Mouse (Mus musculus) heart, postnatal 25 days (tissue): ENCODE measurements at regions not wholly inside any gene's neighbourhood (a gene's known extent, or its start where the extent isn't known, plus 50 kb on each side); places are given as distances from the start of the nearest gene placed in this dataset.

Source experiments
- DNase-seq: peaks from one replicate; pipeline ENCODE4 v3.0.0; 2022; ENCODE audit warnings: low spot score
- intact Hi-C: fragments of 180-260 bp; cut with DNase I; formaldehyde crosslinking; loops from one replicate; pipeline ENCODE4 v1.15.1; 2025

GRCm38 (mm10) chr19:28134806-28135205 is 123.8 kb upstream of the Rfx3 start:
- intact Hi-C loops = no loop called here
- no peak for DNase-seq

GRCm38 (mm10) chr19:28111263-28112180 is 100.6 kb upstream of the Rfx3 start:
- DNase-seq = no peak
- intact Hi-C loops = loop anchor here (5.0 kb wide), 1 partner anchor 664 kb away; no protein-coding TSS in a partner anchor

- DNase-seq = no peak
- intact Hi-C loops = no loop called here
These were observed 84.7 kb upstream of the Rfx3 start for GRCm38 (mm10) chr19:28095620-28096019.

- intact Hi-C loops = no loop called here
- no peak for DNase-seq
These were observed 81.3 kb upstream of the Rfx3 start for GRCm38 (mm10) chr19:28092252-28092651.

GRCm38 (mm10) chr19:28087607-28088546 is 76.9 kb upstream of the Rfx3 start:
- intact Hi-C loops = no loop called here
- no peak for DNase-seq

- intact Hi-C loops = no loop called here
These were observed 59.4 kb upstream of the Rfx3 start for GRCm38 (mm10) chr19:28070386-28070785.

More at GRCm38 (mm10) chr19:28070386-28070785, 59.4 kb upstream of the Rfx3 start:
- DNase-seq = no peak
